9 mouse cellular contexts compared by ENCODE assay signal in the genomic region with DNA sequence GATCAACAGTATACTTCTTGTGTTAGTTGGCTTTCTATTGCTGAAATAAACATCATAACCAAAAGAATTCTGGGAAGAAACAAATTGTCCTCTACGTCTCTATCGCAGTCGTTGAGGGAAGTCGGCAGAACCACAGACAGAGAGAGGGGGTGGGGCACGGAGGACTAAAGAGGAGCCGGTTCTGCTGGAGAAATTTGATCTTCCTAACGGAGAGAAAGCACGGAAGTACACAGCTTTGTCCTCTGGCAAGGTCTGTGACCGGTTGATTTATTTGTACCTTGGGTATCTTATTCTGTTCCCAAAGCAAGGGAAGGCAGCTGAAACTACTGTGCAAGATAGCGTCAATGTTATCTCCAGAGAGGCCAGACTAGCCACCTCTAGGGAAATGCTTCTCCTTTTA. TPM values are rescaled to one million over a fixed set of nuclear protein-coding genes. Genes with fewer than 3 reads are reported as not detected.
DNase-seq lines count a peak whose midpoint lies in the region; ATAC-seq and TF ChIP-seq lines count a peak whose summit lies in the region.
"Had no signal": no experiment of that assay in that cellular context is flagged by ENCODE, and none has a peak within 500 bp of the region (broad histone marks: within the 10 kb centered on the region; RNA-seq: fewer than 3 reads in every experiment).

No protein-coding gene starts in this region.

- no peak overlapping the region for H3K27ac ChIP-seq in kidney, embryonic 14.5 days (ENCODE audit: low read depth, low read length)
- H3K27ac ChIP-seq in embryonic facial prominence, embryonic 14.5 days (replicated peaks; ENCODE audit: low read depth, low read length) = no peak overlapping the region
- no peak overlapping the region for H3K27ac ChIP-seq in lung, postnatal 0 days (ENCODE audit: low read length)
- no peak overlapping the region for H3K27ac ChIP-seq in forebrain, embryonic 16.5 days (ENCODE audit: low read length)
- H3K27ac ChIP-seq: midbrain, embryonic 15.5 days had no signal

- no peak for TF ChIP-seq CTCF in lung, postnatal 0 days (IDR thresholded peaks at IDR 0.05)

- WGBS in kidney, embryonic 14.5 days = 3% methylated on average over 10 of the region's 10 CpGs
- 4% methylated on average over 10 of the region's 10 CpGs for WGBS in embryonic facial prominence, embryonic 14.5 days
- WGBS in lung, postnatal 0 days = 2% methylated on average over 10 of the region's 10 CpGs
- WGBS in forebrain, embryonic 16.5 days = 26% methylated on average over 10 of the region's 10 CpGs

- no peak overlapping the region; the same call in 1 of the 2 replicates for H3K4me3 ChIP-seq in kidney, embryonic 14.5 days (ENCODE audit: low read length)
- no peak overlapping the region for H3K4me3 ChIP-seq in embryonic facial prominence, embryonic 14.5 days (ENCODE audit: low read depth, low read length)
- no peak overlapping the region for H3K4me3 ChIP-seq in lung, postnatal 0 days (ENCODE audit: low read depth, low read length)
- H3K4me3 ChIP-seq in forebrain, embryonic 16.5 days (replicated peaks; ENCODE audit: low read length) = no peak overlapping the region
- H3K4me3 ChIP-seq: midbrain, embryonic 15.5 days had no signal

- ATAC-seq in kidney, embryonic 14.5 days (ENCODE audit: low FRiP score, low TSS enrichment) = no peak
- ATAC-seq in common myeloid progenitor, adult 5-6 weeks (replicated peaks; ENCODE audit: low read depth, poor library complexity, severe bottlenecking) = 0 out of 2 replicates have a peak, but pooled peaks have one; percentile 39
- peak; percentile 78; the same call in 1 of the 2 replicates for ATAC-seq in embryonic facial prominence, embryonic 14.5 days (ENCODE audit: low read depth)
- ATAC-seq in lung, postnatal 0 days = no peak
- ATAC-seq in forebrain, embryonic 16.5 days = no peak
- ATAC-seq: midbrain, embryonic 15.5 days had no signal

- no peaks in the 10 kb centered on the region for H3K36me3 ChIP-seq in kidney, embryonic 14.5 days (ENCODE audit: control insufficient read depth, insufficient read depth, low read length)
- H3K36me3 ChIP-seq in embryonic facial prominence, embryonic 14.5 days (ENCODE audit: control insufficient read depth, insufficient read depth, low read length) = no peaks in the 10 kb centered on the region
- no peaks in the 10 kb centered on the region for H3K36me3 ChIP-seq in lung, postnatal 0 days (ENCODE audit: insufficient read depth, low read length)
- H3K36me3 ChIP-seq in forebrain, embryonic 16.5 days (ENCODE audit: control insufficient read depth, insufficient read depth) = no peaks in the 10 kb centered on the region
- H3K36me3 ChIP-seq: midbrain, embryonic 15.5 days had no signal

- no peak for DNase-seq in kidney, postnatal 14 days
- peak; percentile 62 for DNase-seq in embryonic facial prominence, embryonic 14.5 days (ENCODE audit: low spot score)
- DNase-seq in lung, postnatal 0 days (ENCODE audit: low spot score) = peak; percentile 20
- DNase-seq in layer of hippocampus, adult 8-10 months (ENCODE audit: low spot score in 2 of 2) = no peak
- DNase-seq: thymus, postnatal 36 days had no signal

- no peaks in the 10 kb centered on the region for H3K9me3 ChIP-seq in kidney, embryonic 14.5 days (ENCODE audit: control insufficient read depth, low read length)
- H3K9me3 ChIP-seq in embryonic facial prominence, embryonic 14.5 days (ENCODE audit: control insufficient read depth, low read length) = no peaks in the 10 kb centered on the region
- no peaks in the 10 kb centered on the region for H3K9me3 ChIP-seq in lung, postnatal 0 days (ENCODE audit: low read length)
- H3K9me3 ChIP-seq in forebrain, embryonic 16.5 days (ENCODE audit: control insufficient read depth, low read length) = no peaks in the 10 kb centered on the region
- H3K9me3 ChIP-seq: midbrain, embryonic 15.5 days had no signal

- H3K9ac ChIP-seq in kidney, embryonic 14.5 days (ENCODE audit: low read depth, low read length) = no peak overlapping the region
- no peak overlapping the region for H3K9ac ChIP-seq in embryonic facial prominence, embryonic 14.5 days (ENCODE audit: low read depth, low read length)
- no peak overlapping the region for H3K9ac ChIP-seq in lung, postnatal 0 days (replicated peaks; ENCODE audit: low read depth)
- H3K9ac ChIP-seq in forebrain, embryonic 16.5 days (replicated peaks; ENCODE audit: low read depth, low read length) = no peak overlapping the region
- H3K9ac ChIP-seq: midbrain, embryonic 15.5 days had no signal

- H3K4me1 ChIP-seq in kidney, embryonic 14.5 days (ENCODE audit: control insufficient read depth, insufficient read depth, low read length) = peaks cover 5% of the 10 kb centered on the region; the same call in 1 of the 2 replicates
- peaks cover 5% of the 10 kb centered on the region; the same call in 1 of the 2 replicates for H3K4me1 ChIP-seq in embryonic facial prominence, embryonic 14.5 days (ENCODE audit: control insufficient read depth, insufficient read depth, low read length)
- H3K4me1 ChIP-seq in lung, postnatal 0 days (ENCODE audit: insufficient read depth, low read depth, low read length) = no peaks in the 10 kb centered on the region
- no peaks in the 10 kb centered on the region for H3K4me1 ChIP-seq in forebrain, embryonic 16.5 days (replicated peaks; ENCODE audit: control insufficient read depth, insufficient read depth, low read length)
- H3K4me1 ChIP-seq: midbrain, embryonic 15.5 days had no signal

- H3K4me2 ChIP-seq in kidney, embryonic 14.5 days (replicated peaks; ENCODE audit: low read depth, low read length) = peak overlapping the region; percentile 12; the same call in 1 of the 2 replicates
- H3K4me2 ChIP-seq in embryonic facial prominence, embryonic 14.5 days (ENCODE audit: low read depth, low read length) = peak overlapping the region; percentile 25
- H3K4me2 ChIP-seq in lung, postnatal 0 days (replicated peaks; ENCODE audit: low read depth, low read length) = 0 out of 2 replicates have a peak overlapping the region, but pooled peaks have one; percentile 22
- H3K4me2 ChIP-seq in forebrain, embryonic 16.5 days (ENCODE audit: low read length) = no peak overlapping the region
- H3K4me2 ChIP-seq: midbrain, embryonic 15.5 days had no signal

- no peaks in the 10 kb centered on the region for H3K27me3 ChIP-seq in kidney, embryonic 14.5 days (ENCODE audit: control insufficient read depth, insufficient read depth, low read length)
- no peaks in the 10 kb centered on the region for H3K27me3 ChIP-seq in embryonic facial prominence, embryonic 14.5 days (replicated peaks; ENCODE audit: control insufficient read depth, insufficient read depth, low read length)
- H3K27me3 ChIP-seq in lung, postnatal 0 days (replicated peaks; ENCODE audit: insufficient read depth, low read length) = no peaks in the 10 kb centered on the region
- no peaks in the 10 kb centered on the region for H3K27me3 ChIP-seq in forebrain, embryonic 16.5 days (replicated peaks; ENCODE audit: control insufficient read depth, insufficient read depth, low read length)
- H3K27me3 ChIP-seq: midbrain, embryonic 15.5 days had no signal

- TF ChIP-seq EP300 in lung, postnatal 0 days (IDR thresholded peaks at IDR 0.05) = no peak

RNA-seq across cellular contexts. Expression of gene Dhrs4, which starts 7.8 kb away (rescaled TPM):
- polyA plus RNA-seq in kidney, embryonic 14.5 days (2014; fragmentation: Nextera tagmentation; extraction: Ambion mirVana) = 60.2 and 96.4 TPM in 2 replicates
- total RNA-seq in common myeloid progenitor, adult 5-6 weeks (2017) = 77.1 and 95.0 TPM in 2 replicates
- 46.9 and 47.4 TPM in 2 replicates for polyA plus RNA-seq in embryonic facial prominence, embryonic 14.5 days (2014; fragmentation: Nextera tagmentation; extraction: Ambion mirVana)
- 54.8 and 57.5 TPM in 2 replicates for polyA plus RNA-seq in lung, postnatal 0 days (2015; fragmentation: Nextera tagmentation; extraction: Ambion mirVana)
- 10 to 100 TPM; 20.2 to 27.2 (median 23.1) TPM for total RNA-seq in layer of hippocampus, adult 8-10 months (2022)
- polyA plus RNA-seq in forebrain, embryonic 16.5 days (2015; fragmentation: Nextera tagmentation; extraction: Ambion mirVana) = 43.3 and 48.2 TPM in 2 replicates

RNA-seq across cellular contexts. Expression of gene Carmil3, which starts 19.6 kb away (rescaled TPM):
- 3.0 and 3.8 TPM in 2 replicates for polyA plus RNA-seq in kidney, embryonic 14.5 days (2014; fragmentation: Nextera tagmentation; extraction: Ambion mirVana)
- total RNA-seq in common myeloid progenitor, adult 5-6 weeks (2017) = 0.15 and 2.1 TPM in 2 replicates
- 3.4 and 3.9 TPM in 2 replicates for polyA plus RNA-seq in embryonic facial prominence, embryonic 14.5 days (2014; fragmentation: Nextera tagmentation; extraction: Ambion mirVana)
- 0.23 and 0.42 TPM in 2 replicates for polyA plus RNA-seq in lung, postnatal 0 days (2015; fragmentation: Nextera tagmentation; extraction: Ambion mirVana)
- total RNA-seq in layer of hippocampus, adult 8-10 months (2022) = 10 to 100 TPM; 56.8 to 82.2 (median 62.5) TPM
- 29.4 and 38.1 TPM in 2 replicates for polyA plus RNA-seq in forebrain, embryonic 16.5 days (2015; fragmentation: Nextera tagmentation; extraction: Ambion mirVana)

RNA-seq across cellular contexts. Expression of gene Cpne6, which starts 39.4 kb away (rescaled TPM):
- 0.18 TPM in 1 of 2 replicates, not detected in the other for polyA plus RNA-seq in kidney, embryonic 14.5 days (2014; fragmentation: Nextera tagmentation; extraction: Ambion mirVana)
- not detected in 2 replicates for total RNA-seq in common myeloid progenitor, adult 5-6 weeks (2017)
- 3.7 and 5.2 TPM in 2 replicates for polyA plus RNA-seq in embryonic facial prominence, embryonic 14.5 days (2014; fragmentation: Nextera tagmentation; extraction: Ambion mirVana)
- not detected in 2 replicates for polyA plus RNA-seq in lung, postnatal 0 days (2015; fragmentation: Nextera tagmentation; extraction: Ambion mirVana)
- total RNA-seq in layer of hippocampus, adult 8-10 months (2022) = 100 to 1,000 TPM; 607 to 653 (median 629) TPM
- polyA plus RNA-seq in forebrain, embryonic 16.5 days (2015; fragmentation: Nextera tagmentation; extraction: Ambion mirVana) = 9.9 and 18.0 TPM in 2 replicates

RNA-seq across cellular contexts. Expression of gene Nrl, which starts 54.0 kb away (rescaled TPM):
- not detected in 2 replicates for polyA plus RNA-seq in kidney, embryonic 14.5 days (2014; fragmentation: Nextera tagmentation; extraction: Ambion mirVana)
- not detected in 2 replicates for total RNA-seq in common myeloid progenitor, adult 5-6 weeks (2017)
- polyA plus RNA-seq in embryonic facial prominence, embryonic 14.5 days (2014; fragmentation: Nextera tagmentation; extraction: Ambion mirVana) = not detected in 2 replicates
- not detected in 2 replicates for polyA plus RNA-seq in lung, postnatal 0 days (2015; fragmentation: Nextera tagmentation; extraction: Ambion mirVana)
- total RNA-seq in layer of hippocampus, adult 8-10 months (2022) = 1 to 10 TPM; 1.5 to 3.6 (median 2.1) TPM
- polyA plus RNA-seq in forebrain, embryonic 16.5 days (2015; fragmentation: Nextera tagmentation; extraction: Ambion mirVana) = not detected in 2 replicates

Comparison
In these comparisons a context has a peak if more than half of its experiments do, and no peak if none do; other contexts are left out.
1. ATAC-seq: peak in common myeloid progenitor, adult 5-6 weeks (single experiment) and embryonic facial prominence, embryonic 14.5 days (single experiment); none in kidney, embryonic 14.5 days (single experiment), lung, postnatal 0 days (single experiment) and forebrain, embryonic 16.5 days (single experiment).
2. DNase-seq: peak in embryonic facial prominence, embryonic 14.5 days (single experiment) and lung, postnatal 0 days (single experiment); none in kidney, postnatal 14 days (single experiment) and layer of hippocampus, adult 8-10 months (0 of 2).